Mouse (Mus musculus): Measurements from ENCODE around the gene Sap25.

DNA sequence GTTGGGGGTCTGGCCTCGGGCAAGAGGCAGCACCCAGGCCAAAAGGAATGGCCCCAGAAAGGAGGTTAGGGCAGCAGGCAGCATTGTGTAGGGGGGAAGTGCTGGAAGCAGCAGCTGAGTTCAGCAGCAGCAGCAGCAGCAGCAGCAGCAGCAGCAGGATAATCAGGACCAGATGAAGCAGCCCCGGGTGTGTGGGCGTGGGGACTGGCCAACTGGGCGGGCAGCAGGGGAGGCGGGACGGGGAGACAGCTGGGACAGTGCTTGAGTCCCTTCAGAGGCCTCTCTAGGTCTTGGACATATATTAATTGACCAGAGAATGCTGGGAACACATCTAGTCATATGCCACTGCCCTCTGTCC lies 29.9 kb upstream of the Sap25 start:
- peak; percentile 84 for TF ChIP-seq POLR2A (IDR thresholded peaks at IDR 0.05; ENCODE audit: insufficient read length, low read depth)
- no peak for TF ChIP-seq CEBPB (IDR thresholded peaks at IDR 0.05; ENCODE audit: insufficient read depth, poor library complexity, severe bottlenecking)
- peak; percentile 40 to 88 (median 75) for TF ChIP-seq MYOG (IDR thresholded peaks at IDR 0.05; ENCODE audit: control insufficient read depth in 1 of 3, insufficient read depth in 1 of 3, insufficient read length in 2 of 3, low read depth in 2 of 3)
- peak in 2 of 3 experiments; percentile 79 to 92 for TF ChIP-seq MYOD1 (IDR thresholded peaks at IDR 0.05; ENCODE audit: control insufficient read depth in 1 of 3, insufficient read length in 2 of 3, low read depth in 2 of 3)
- no peak for TF ChIP-seq USF1 (IDR thresholded peaks at IDR 0.05; ENCODE audit: low read depth)

Data from myocyte (in vitro differentiated cells).